ENCODE assay signal across 17 mouse cellular contexts in the genomic region with DNA sequence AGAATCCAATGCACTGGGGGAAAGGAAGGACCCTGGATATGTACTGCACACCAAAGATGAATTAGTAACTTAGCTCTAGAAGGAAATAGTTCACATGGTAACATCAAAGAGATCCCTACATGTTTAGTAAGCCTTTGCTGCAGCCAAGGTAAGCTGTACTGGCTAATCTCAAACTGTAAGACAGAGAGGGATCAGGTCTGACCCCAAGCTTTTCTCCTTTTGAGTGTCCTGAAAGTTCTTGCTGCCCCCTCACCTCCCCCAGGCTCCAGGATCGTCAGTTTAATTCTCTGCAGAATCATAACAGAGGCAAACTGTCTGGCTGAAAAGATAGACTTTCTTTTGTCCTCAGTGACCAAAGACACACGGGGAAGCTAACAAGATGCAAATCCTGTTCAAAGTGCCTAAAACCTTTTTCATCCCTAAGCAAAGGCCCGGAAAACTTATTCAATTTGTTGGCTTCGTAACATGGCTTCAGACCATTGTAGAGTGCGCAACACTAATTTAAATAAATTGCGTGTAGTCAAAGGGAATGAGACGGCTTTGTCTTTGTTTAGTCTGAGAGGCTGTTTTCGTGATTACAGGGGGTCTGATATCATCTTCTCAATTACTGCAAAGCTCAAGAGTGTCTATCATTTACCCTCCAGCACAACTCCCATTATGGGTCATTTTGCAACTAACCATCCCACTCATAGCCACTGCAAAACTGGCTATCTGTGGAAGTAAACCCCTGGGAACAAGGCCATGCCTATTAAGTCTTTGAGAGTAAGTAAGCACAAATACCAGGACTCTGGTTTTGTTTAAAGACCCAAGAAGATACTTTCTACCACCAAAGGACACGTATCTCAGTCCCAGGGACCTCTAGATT. TPM values are rescaled to one million over a fixed set of nuclear protein-coding genes. Genes with fewer than 3 reads are reported as not detected.
A peak's percentile ranks its signal among the peaks of the same experiment; 100 is the strongest.
DNase-seq lines count a peak whose midpoint lies in the region; ATAC-seq and TF ChIP-seq lines count a peak whose summit lies in the region.
"Had no signal": no experiment of that assay in that cellular context is flagged by ENCODE, and none has a peak within 500 bp of the region (broad histone marks: within the 10 kb centered on the region; RNA-seq: fewer than 3 reads in every experiment).

No protein-coding gene starts in this region.

- WGBS in hindbrain, embryonic 10.5 days = 55% methylated on average over 9 of the region's 9 CpGs
- 33% methylated on average over 9 of the region's 9 CpGs for WGBS in hindbrain, postnatal 0 days
- 9% methylated on average over 9 of the region's 9 CpGs for WGBS in forebrain, embryonic 13.5 days
- WGBS in hindbrain, embryonic 16.5 days = 28% methylated on average over 9 of the region's 9 CpGs
- 28% methylated on average over 9 of the region's 9 CpGs for WGBS in neural tube, embryonic 13.5 days
- WGBS in lung, adult 2 months = 87% methylated on average over 9 of the region's 9 CpGs

- DNase-seq in hindbrain, embryonic 10.5 days (ENCODE audit: low spot score) = no peak
- no peak for DNase-seq in hindbrain, postnatal 0 days (ENCODE audit: low spot score)
- no peak for DNase-seq in thymus, postnatal 0 days (ENCODE audit: low spot score)
- no peak for DNase-seq in lung, adult 2 months
- no peak for DNase-seq in adipocyte (ENCODE audit: low spot score)
- DNase-seq: adrenal gland, adult 8-10 months; cerebellum, postnatal 10 days; gastrocnemius, postnatal 36 days; kidney, postnatal 14 days; lung, postnatal 36 days had no signal

- no peak overlapping the region for H3K4me2 ChIP-seq in hindbrain, postnatal 0 days (ENCODE audit: low read depth, low read length)
- H3K4me2 ChIP-seq in forebrain, embryonic 13.5 days = peak overlapping the region; percentile 20
- no peak overlapping the region for H3K4me2 ChIP-seq in hindbrain, embryonic 16.5 days (ENCODE audit: low read length)
- peak overlapping the region; percentile 16 for H3K4me2 ChIP-seq in neural tube, embryonic 13.5 days
- H3K4me2 ChIP-seq: heart, embryonic 13.5 days; liver, embryonic 15.5 days had no signal

- TF ChIP-seq POLR2A in lung, adult 2 months (IDR thresholded peaks at IDR 0.05; ENCODE audit: borderline replicate concordance, extremely low read depth, low read depth, low read length) = no peak

- no peak overlapping the region for H3K4me3 ChIP-seq in hindbrain, embryonic 10.5 days
- no peak overlapping the region for H3K4me3 ChIP-seq in hindbrain, postnatal 0 days (ENCODE audit: low read length)
- no peak overlapping the region for H3K4me3 ChIP-seq in forebrain, embryonic 13.5 days
- H3K4me3 ChIP-seq in hindbrain, embryonic 16.5 days (ENCODE audit: low read length) = no peak overlapping the region
- no peak overlapping the region for H3K4me3 ChIP-seq in neural tube, embryonic 13.5 days
- no peak overlapping the region for H3K4me3 ChIP-seq in lung, adult 2 months (replicated peaks; ENCODE audit: extremely low read depth, low read depth, low read length)
- H3K4me3 ChIP-seq: embryonic facial prominence, embryonic 10.5 days; heart, embryonic 13.5 days; liver, embryonic 15.5 days had no signal

- no peaks in the 10 kb centered on the region for H3K9me3 ChIP-seq in hindbrain, embryonic 10.5 days
- H3K9me3 ChIP-seq in hindbrain, postnatal 0 days (ENCODE audit: low read length) = no peaks in the 10 kb centered on the region
- no peaks in the 10 kb centered on the region; the same call in 1 of the 2 replicates for H3K9me3 ChIP-seq in forebrain, embryonic 13.5 days (replicated peaks)
- H3K9me3 ChIP-seq in hindbrain, embryonic 16.5 days (ENCODE audit: control insufficient read depth, low read length) = no peaks in the 10 kb centered on the region
- no peaks in the 10 kb centered on the region for H3K9me3 ChIP-seq in neural tube, embryonic 13.5 days
- H3K9me3 ChIP-seq: embryonic facial prominence, embryonic 10.5 days; heart, embryonic 13.5 days; liver, embryonic 15.5 days had no signal

- peaks cover 19% of the 10 kb centered on the region for H3K27me3 ChIP-seq in hindbrain, embryonic 10.5 days (ENCODE audit: insufficient read depth, poor library complexity, severe bottlenecking)
- H3K27me3 ChIP-seq in hindbrain, postnatal 0 days (ENCODE audit: insufficient read depth, low read length) = no peaks in the 10 kb centered on the region
- no peaks in the 10 kb centered on the region; the same call in 1 of the 2 replicates for H3K27me3 ChIP-seq in forebrain, embryonic 13.5 days
- H3K27me3 ChIP-seq in hindbrain, embryonic 16.5 days (replicated peaks; ENCODE audit: control insufficient read depth, insufficient read depth, low read length) = no peaks in the 10 kb centered on the region
- H3K27me3 ChIP-seq in neural tube, embryonic 13.5 days = no peaks in the 10 kb centered on the region

- no peak for TF ChIP-seq CTCF in hindbrain, postnatal 0 days (IDR thresholded peaks at IDR 0.05; ENCODE audit: low read depth)
- TF ChIP-seq CTCF in lung, adult 2 months (IDR thresholded peaks at IDR 0.05; ENCODE audit: insufficient read depth, low read length) = no peak

- no peak overlapping the region for H3K9ac ChIP-seq in hindbrain, postnatal 0 days (replicated peaks; ENCODE audit: low read length)
- H3K9ac ChIP-seq in forebrain, embryonic 13.5 days = no peak overlapping the region
- H3K9ac ChIP-seq in hindbrain, embryonic 16.5 days (ENCODE audit: low read depth, low read length) = no peak overlapping the region
- no peak overlapping the region for H3K9ac ChIP-seq in neural tube, embryonic 13.5 days
- H3K9ac ChIP-seq: heart, embryonic 13.5 days; liver, embryonic 15.5 days had no signal

- no peak for ATAC-seq in hindbrain, postnatal 0 days
- ATAC-seq in forebrain, embryonic 13.5 days = peak; percentile 9; the same call in 1 of the 2 replicates
- ATAC-seq in hindbrain, embryonic 16.5 days = no peak
- ATAC-seq in neural tube, embryonic 13.5 days (ENCODE audit: low read depth) = no peak
- ATAC-seq: inflammation-experienced regulatory T-cells, adult 6 months had no signal

- H3K27ac ChIP-seq in hindbrain, embryonic 10.5 days = peak overlapping the region; percentile 62
- H3K27ac ChIP-seq in hindbrain, postnatal 0 days = no peak overlapping the region
- peak overlapping the region; percentile 87 for H3K27ac ChIP-seq in forebrain, embryonic 13.5 days
- H3K27ac ChIP-seq in hindbrain, embryonic 16.5 days (ENCODE audit: low read depth, low read length) = peak overlapping the region; percentile 6; the same call in 1 of the 2 replicates
- peak overlapping the region; percentile 87 for H3K27ac ChIP-seq in neural tube, embryonic 13.5 days (replicated peaks)
- H3K27ac ChIP-seq: embryonic facial prominence, embryonic 10.5 days; heart, embryonic 13.5 days; liver, embryonic 15.5 days had no signal

- peaks cover 12% of the 10 kb centered on the region; the same call in 1 of the 2 replicates for H3K36me3 ChIP-seq in hindbrain, embryonic 10.5 days
- H3K36me3 ChIP-seq in hindbrain, postnatal 0 days (ENCODE audit: insufficient read depth, low read length) = no peaks in the 10 kb centered on the region
- peaks cover 12% of the 10 kb centered on the region; the same call in 1 of the 2 replicates for H3K36me3 ChIP-seq in forebrain, embryonic 13.5 days (ENCODE audit: poor library complexity, severe bottlenecking)
- H3K36me3 ChIP-seq in hindbrain, embryonic 16.5 days (ENCODE audit: control insufficient read depth, insufficient read depth, low read length) = no peaks in the 10 kb centered on the region
- H3K36me3 ChIP-seq in neural tube, embryonic 13.5 days = 0 out of 2 replicates have a peak, but pooled peaks cover 4% of the 10 kb centered on the region
- H3K36me3 ChIP-seq: embryonic facial prominence, embryonic 10.5 days; heart, embryonic 13.5 days; liver, embryonic 15.5 days had no signal

- peaks cover 37% of the 10 kb centered on the region for H3K4me1 ChIP-seq in hindbrain, embryonic 10.5 days (replicated peaks)
- H3K4me1 ChIP-seq in hindbrain, postnatal 0 days (ENCODE audit: insufficient read depth, low read length) = 0 out of 2 replicates have a peak, but pooled peaks cover 6% of the 10 kb centered on the region
- peaks cover 65% of the 10 kb centered on the region for H3K4me1 ChIP-seq in forebrain, embryonic 13.5 days
- peaks cover 23% of the 10 kb centered on the region for H3K4me1 ChIP-seq in hindbrain, embryonic 16.5 days (ENCODE audit: control insufficient read depth, insufficient read depth, low read depth, low read length)
- H3K4me1 ChIP-seq in neural tube, embryonic 13.5 days (replicated peaks) = peaks cover 94% of the 10 kb centered on the region
- no peaks in the 10 kb centered on the region; the same call in 1 of the 2 replicates for H3K4me1 ChIP-seq in lung, adult 2 months (ENCODE audit: control insufficient read depth, insufficient read depth, low read length)

RNA-seq across cellular contexts. Expression of a gene that starts 52.8 kb away (rescaled TPM):
- polyA plus RNA-seq in hindbrain, embryonic 10.5 days (2016; fragmentation: Nextera tagmentation; extraction: Ambion mirVana) = 65.9 and 87.0 TPM in 2 replicates
- 217 and 236 TPM in 2 replicates for total RNA-seq in hindbrain, postnatal 0 days (2014; rRNA removed)
- 116 and 130 TPM in 2 replicates for polyA plus RNA-seq in hindbrain, postnatal 0 days (2015; fragmentation: Nextera tagmentation; extraction: Ambion mirVana)
- 130 and 138 TPM in 2 replicates for polyA plus RNA-seq in forebrain, embryonic 13.5 days (2015; fragmentation: Nextera tagmentation; extraction: Ambion mirVana)
- 151 and 154 TPM in 2 replicates for polyA plus RNA-seq in hindbrain, embryonic 16.5 days (2015; fragmentation: Nextera tagmentation; extraction: Ambion mirVana)
- polyA plus RNA-seq in neural tube, embryonic 13.5 days (2015; fragmentation: Nextera tagmentation; extraction: Ambion mirVana) = 126 and 142 TPM in 2 replicates
- polyA plus RNA-seq in thymus, postnatal 0 days (2015; fragmentation: Nextera tagmentation; extraction: Ambion mirVana) = 1.3 and 1.9 TPM in 2 replicates
- 26.3 and 29.8 TPM in 2 replicates for polyA plus RNA-seq in lung, adult 2 months (2012; rRNA removed)

Comparison
In these comparisons a context has a peak if more than half of its experiments do, and no peak if none do; other contexts are left out.
1. H3K4me2 ChIP-seq: peak in forebrain, embryonic 13.5 days (single experiment) and neural tube, embryonic 13.5 days (single experiment); none in hindbrain, postnatal 0 days (single experiment) and hindbrain, embryonic 16.5 days (single experiment).